Mouse (Mus musculus) heart, postnatal 4 days (tissue): ENCODE data around the gene Afdn. TPM values are rescaled to one million over a fixed set of nuclear protein-coding genes. Genes with fewer than 3 reads are reported as not detected.

ENCODE experiments used
- total RNA-seq, 2 experiments: library from RNA; stranded (reverse); gene quantifications; 2 replicates each; pipeline ENCODE4 v1.2.3; 2021

The Afdn gene
- total RNA-seq, 2 experiments from 2014 or later, result 90.0 to 105 TPM

Other genes with a start within 250 kb of the Afdn start
- 1 to 10 TPM; 4.7 to 5.2 TPM for gene Tcte2, start 1.3 kb downstream of the Afdn start, total RNA-seq
- under 1 TPM; 0.16 to 0.19 TPM for gene Gm7168, start 187.8 kb downstream of the Afdn start, total RNA-seq
- gene Gm7356, start 243.2 kb downstream of the Afdn start, total RNA-seq, result not detected